Mouse (Mus musculus): Measurements from ENCODE around the gene Usf1.

GRCm38 (mm10) chr1:171412446-171412845, 1.3 kb downstream of the Usf1 start:
- TF ChIP-seq CTCF (IDR thresholded peaks at IDR 0.05; ENCODE audit: low read depth, low read length) (no peak), POLR2A (IDR thresholded peaks at IDR 0.05; ENCODE audit: borderline replicate concordance, low read depth, low read length) (no peak)
